Mouse (Mus musculus) CH12.LX (cell line): ENCODE measurements at regions not wholly inside any gene's neighbourhood (a gene's known extent, or its start where the extent isn't known, plus 50 kb on each side); places are given as distances from the start of the nearest gene placed in this dataset.

Source experiments
- DNase-seq: peaks from one replicate; pipeline ENCODE4 v3.0.0-alpha.2; 2013; ENCODE audit errors: extremely low read depth
- H3K27ac ChIP-seq: 2 replicates; pipeline ENCODE4 v1.5.1; 2012; ENCODE audit warnings: low read depth, mild to moderate bottlenecking, control low read depth, moderate library complexity; ENCODE audit not compliant: insufficient read depth
- H3K27me3 ChIP-seq: replicated peaks from 2 replicates; pipeline ENCODE3; 2012; ENCODE audit warnings: inconsistent platforms
- H3K36me3 ChIP-seq, 2 experiments: replicated peaks in 1 of 2; 2 replicates each; pipeline versions ENCODE3 to v1.6.1; 2012; ENCODE audit warnings: inconsistent platforms in 1 of 2, low read length in 1 of 2, mild to moderate bottlenecking in 1 of 2, mixed read lengths in 1 of 2, moderate library complexity in 1 of 2; ENCODE audit not compliant: control insufficient read depth in 1 of 2, insufficient read depth in 1 of 2
- H3K4me1 ChIP-seq, 2 experiments: 2 replicates each; pipeline ENCODE4 v1.6.1; 2012; ENCODE audit warnings: inconsistent platforms in 1 of 2, moderate library complexity in 1 of 2; ENCODE audit not compliant: insufficient read depth in 2 of 2, control insufficient read depth in 1 of 2
- H3K4me2 ChIP-seq: 2 replicates; pipeline ENCODE4 v1.6.1; 2012; ENCODE audit warnings: low read depth, mild to moderate bottlenecking, control low read depth; ENCODE audit not compliant: poor library complexity, insufficient read depth, severe bottlenecking
- H3K4me3 ChIP-seq, 3 experiments: fragments of 150-350 bp in 1 of 3; sonication (generic) in 1 of 3; replicated peaks in 1 of 3; 2 replicates each; pipeline versions ENCODE3 to v1.5.1; 2011 to 2012; ENCODE audit warnings: low read depth in 2 of 3, low read length in 2 of 3, mild to moderate bottlenecking in 2 of 3, moderate library complexity in 2 of 3, control low read depth in 1 of 3, improper control_type of control experiment in 1 of 3, inconsistent platforms in 1 of 3, mixed read lengths in 1 of 3; ENCODE audit not compliant: poor library complexity in 1 of 3
- H3K79me2 ChIP-seq: replicated peaks from 2 replicates; pipeline ENCODE4 v1.6.1; 2012; ENCODE audit warnings: mild to moderate bottlenecking, moderate library complexity; ENCODE audit not compliant: control insufficient read depth, poor library complexity, insufficient read depth, severe bottlenecking; ENCODE audit errors: extremely low read depth
- H3K9ac ChIP-seq: 2 replicates; pipeline ENCODE4 v1.6.1; 2012; ENCODE audit warnings: low read depth, mild to moderate bottlenecking, control low read depth, moderate library complexity; ENCODE audit not compliant: insufficient read depth
- H3K9me3 ChIP-seq: replicated peaks from 2 replicates; pipeline ENCODE3; 2012; ENCODE audit warnings: low read length, inconsistent platforms, mixed read lengths
- CTCF ChIP-seq, 2 experiments: IDR thresholded peaks in 1 of 2; conservative IDR thresholded peaks in 1 of 2; 2 replicates each; pipeline ENCODE4 v1.5.1; 2011 to 2012; ENCODE audit warnings: low read depth in 2 of 2, low read length in 2 of 2, improper control_type of control experiment in 1 of 2, inconsistent platforms in 1 of 2, mild to moderate bottlenecking in 1 of 2, moderate library complexity in 1 of 2
- E2F4 ChIP-seq: IDR thresholded peaks from 2 replicates; pipeline ENCODE4 v1.6.1; 2011; ENCODE audit warnings: low read depth, low read length, improper control_type of control experiment; ENCODE audit not compliant: insufficient replicate concordance
- EP300 ChIP-seq: IDR thresholded peaks from 2 replicates; pipeline ENCODE4 v1.6.1; 2011; ENCODE audit warnings: low read length, improper control_type of control experiment
- GABPA ChIP-seq: IDR thresholded peaks from 2 replicates; pipeline ENCODE4 v1.6.1; 2012; ENCODE audit warnings: low read depth, low read length, improper control_type of control experiment, inconsistent platforms; ENCODE audit not compliant: insufficient replicate concordance
- HCFC1 ChIP-seq: IDR thresholded peaks from 2 replicates; pipeline ENCODE4 v1.6.1; 2012; ENCODE audit warnings: low read depth, mild to moderate bottlenecking, inconsistent platforms, low read length, improper control_type of control experiment
- JUN ChIP-seq: IDR thresholded peaks from 2 replicates; pipeline ENCODE4 v1.6.1; 2011; ENCODE audit warnings: low read depth, mild to moderate bottlenecking, low read length, improper control_type of control experiment, moderate library complexity; ENCODE audit not compliant: insufficient read depth
- MXI1 ChIP-seq: IDR thresholded peaks from 2 replicates; pipeline ENCODE4 v1.6.1; 2011; ENCODE audit warnings: mild to moderate bottlenecking, low read depth, low read length, improper control_type of control experiment
- MYC ChIP-seq: IDR thresholded peaks from 2 replicates; pipeline ENCODE4 v1.6.1; 2011; ENCODE audit warnings: low read depth, mild to moderate bottlenecking, improper control_type of control experiment, low read length
- NRF1 ChIP-seq: IDR thresholded peaks from 2 replicates; pipeline ENCODE4 v1.6.1; 2014; ENCODE audit warnings: low read depth, mild to moderate bottlenecking, inconsistent platforms, low read length, improper control_type of control experiment, moderate library complexity
- RAD21 ChIP-seq: IDR thresholded peaks from 2 replicates; pipeline ENCODE4 v1.6.1; 2011; ENCODE audit warnings: low read depth, mild to moderate bottlenecking, low read length, improper control_type of control experiment, moderate library complexity
- SIN3A ChIP-seq: IDR thresholded peaks from 2 replicates; pipeline ENCODE4 v1.6.1; 2012; ENCODE audit warnings: low read length, improper control_type of control experiment, inconsistent platforms
- SMC3 ChIP-seq: IDR thresholded peaks from 2 replicates; pipeline ENCODE4 v1.6.1; 2011; ENCODE audit warnings: low read depth, low read length, improper control_type of control experiment
- ZC3H11A ChIP-seq: IDR thresholded peaks from 2 replicates; pipeline ENCODE4 v1.6.1; 2012; ENCODE audit warnings: low read depth, mild to moderate bottlenecking, inconsistent platforms, low read length, improper control_type of control experiment
- ZMIZ1 ChIP-seq: IDR thresholded peaks from 2 replicates; pipeline ENCODE4 v1.6.1; 2012; ENCODE audit warnings: low read depth, mild to moderate bottlenecking, inconsistent platforms, low read length, improper control_type of control experiment
- dilution Hi-C: fragments of 300-500 bp; cut with MboI; formaldehyde crosslinking; loops from 2 replicates; pipeline ENCODE4 v1.14.3; 2020; ENCODE audit warnings: low sequenced_read_pairs; ENCODE audit not compliant: extremely low pct_unique_long_range_greater_than_20kb, extremely low pct_ligation_motif_present
- in situ Hi-C: fragments of 300-500 bp; cut with MboI; formaldehyde crosslinking; loops from 3 replicates; pipeline ENCODE4 v1.14.3; 2019; ENCODE audit warnings: low sequenced_read_pairs, low pct_ligation_motif_present, low pct_unique_long_range_greater_than_20kb, mixed read lengths

DNA sequence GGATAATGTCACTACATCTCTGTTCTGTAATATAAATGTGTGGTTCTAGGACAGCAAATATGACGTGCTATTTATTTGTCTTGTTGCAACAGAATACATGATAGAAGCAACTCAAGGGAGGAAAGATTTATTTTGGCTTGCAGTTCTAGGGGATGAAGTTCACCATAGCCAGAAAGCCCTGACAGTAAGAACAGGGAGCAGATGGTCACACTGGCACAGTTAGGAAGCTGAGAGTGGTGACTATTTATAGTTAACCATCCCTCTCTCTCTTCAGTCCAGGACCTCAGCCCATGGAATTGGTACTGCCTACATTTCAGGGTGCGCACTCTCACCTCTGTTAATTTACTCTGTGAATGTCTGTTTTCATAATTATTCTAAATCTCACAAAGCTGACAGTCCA is 678.5 kb upstream of the Gm19410 start:
- Histone ChIP-seq H3K9me3 (peaks cover 2% of the 10 kb centered on the region), H3K9ac (no peak overlapping the region), H3K27me3 (no peaks in the 10 kb centered on the region), H3K4me1 (no peaks in the 10 kb centered on the region), H3K4me3 (no peak overlapping the region), H3K36me3 (no peaks in the 10 kb centered on the region), H3K27ac (no peak overlapping the region), H3K4me2 (no peak overlapping the region), H3K79me2 (no peaks in the 10 kb centered on the region)
- in situ Hi-C loops (no loop called here), dilution Hi-C loops (no loop called here)
- TF ChIP-seq SMC3 (no peak), HCFC1 (no peak), ZMIZ1 (no peak), E2F4 (no peak), EP300 (no peak), GABPA (no peak)
- no peak for DNase-seq

DNA sequence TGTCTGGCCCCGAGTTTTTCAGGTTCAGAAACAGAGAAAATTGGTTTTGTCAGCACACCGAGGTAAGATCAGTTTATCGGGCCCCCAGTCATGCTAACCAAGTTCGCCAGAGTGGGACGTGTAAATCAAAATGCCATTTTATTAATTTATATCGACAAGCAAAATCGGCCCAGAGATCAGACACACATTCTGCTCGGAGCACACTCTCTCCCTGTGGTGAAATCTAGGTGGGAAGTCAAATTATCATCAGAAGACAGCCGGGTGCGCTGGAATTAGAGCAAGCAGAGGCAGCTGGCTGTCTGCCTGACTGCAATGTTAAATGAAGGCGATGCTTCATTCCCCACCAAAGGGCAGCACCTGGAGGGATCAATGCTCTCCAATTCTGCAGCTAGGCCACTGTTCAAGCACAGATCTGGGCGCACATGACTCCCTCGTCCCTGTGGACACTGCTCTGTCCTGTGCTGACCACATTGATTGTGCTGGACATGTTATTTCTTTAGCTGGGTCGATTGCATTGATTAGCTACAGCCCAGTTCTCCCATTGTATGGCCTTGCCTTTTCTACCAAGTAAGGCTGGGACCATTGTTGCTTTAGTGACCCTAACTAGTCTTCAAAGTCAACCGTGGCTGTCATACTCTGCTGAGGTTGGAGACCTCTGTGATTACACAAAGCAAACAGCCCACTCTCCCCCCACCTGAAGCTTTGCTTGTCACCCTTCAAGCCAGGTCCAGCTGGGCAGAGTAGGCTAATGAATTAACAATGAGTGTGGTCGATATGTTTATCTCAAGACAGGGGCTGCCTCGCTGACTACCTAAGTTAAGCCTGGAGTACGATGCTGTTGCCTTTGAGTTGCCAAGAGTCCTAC is 677.0 kb upstream of the Gm19410 start:
- in situ Hi-C loops (no loop called here), dilution Hi-C loops (no loop called here)
- no peak overlapping the region for H3K4me3 ChIP-seq
- H3K4me1 ChIP-seq: no peaks in the 10 kb centered on the region
- no peaks in the 10 kb centered on the region for H3K36me3 ChIP-seq
- no peak overlapping the region for H3K9ac ChIP-seq
- no peak for TF ChIP-seq MYC
- TF ChIP-seq MXI1: no peak
- TF ChIP-seq ZC3H11A: no peak
- TF ChIP-seq NRF1: no peak
- TF ChIP-seq SMC3: no peak
- TF ChIP-seq E2F4: no peak
- TF ChIP-seq HCFC1: no peak
- no peak for TF ChIP-seq SIN3A
- TF ChIP-seq RAD21: no peak
- TF ChIP-seq CTCF (conservative IDR thresholded peaks at IDR 0.05 in 1 of 2, IDR thresholded peaks at IDR 0.05 in 1 of 2; ENCODE audit: low read depth in 2 of 2, low read length in 2 of 2): no peak
- no peak for TF ChIP-seq JUN
- H3K4me2 ChIP-seq: no peak overlapping the region
- peaks cover 2% of the 10 kb centered on the region for H3K9me3 ChIP-seq
- H3K27me3 ChIP-seq: no peaks in the 10 kb centered on the region
- no peaks in the 10 kb centered on the region for H3K79me2 ChIP-seq
- no peak for DNase-seq
- no peak overlapping the region for H3K27ac ChIP-seq
